Mouse (Mus musculus) kidney, adult 11 months (tissue): ENCODE measurements at regions not wholly inside any gene's neighbourhood (a gene's known extent, or its start where the extent isn't known, plus 50 kb on each side); places are given as distances from the start of the nearest gene placed in this dataset.

Experiments used
- DNase-seq: peaks from one replicate; pipeline ENCODE4 v3.0.0; 2022

- DNase-seq = peak; percentile 44
Measured at GRCm38 (mm10) chrX:65648251-65648650, 600.8 kb downstream of the Ctag2 start.
